Mouse (Mus musculus) liver, embryonic 14.5 days (tissue): Measurements from ENCODE around the gene Bbip1. TPM values are rescaled to one million over a fixed set of nuclear protein-coding genes. Genes with fewer than 3 reads are reported as not detected.
A peak's percentile ranks its signal among the peaks of the same experiment; 100 is the strongest.

Source experiments
- ATAC-seq: fragments of 200-750 bp; cut with Nextera tagmentation; 2 replicates; pipeline ENCODE4 v1.8.0; 2017; ENCODE audit warnings: moderate number of reproducible peaks, mild to moderate bottlenecking, moderate library complexity; ENCODE audit not compliant: insufficient read depth
- DNase-seq, 3 experiments: peaks; one replicate each; pipeline ENCODE4 v3.0.0-alpha.2; 2012 to 2013; ENCODE audit warnings: low read depth in 3 of 3, low spot score in 3 of 3
- H3K27ac ChIP-seq: fragments of 300-500 bp; sonication (generic); 2 replicates; pipeline ENCODE4 v1.5.1; 2014; ENCODE audit warnings: moderate library complexity, mild to moderate bottlenecking, control low read depth, inconsistent platforms
- H3K27me3 ChIP-seq: fragments of 300-500 bp; sonication (generic); 2 replicates; pipeline ENCODE4 v1.6.1; 2014; ENCODE audit warnings: mild to moderate bottlenecking, low read length, moderate library complexity; ENCODE audit not compliant: control insufficient read depth, insufficient read depth
- H3K36me3 ChIP-seq: fragments of 300-500 bp; sonication (generic); replicated peaks from 2 replicates; pipeline ENCODE4 v1.6.1; 2014; ENCODE audit warnings: low read depth; ENCODE audit not compliant: control insufficient read depth, insufficient read depth
- H3K4me1 ChIP-seq, 2 experiments: fragments of 200-500 bp in 1 of 2; fragments of 300-500 bp in 1 of 2; sonication (generic) in 1 of 2; replicated peaks; 2 replicates each; pipeline ENCODE4 v1.6.1; 2012 to 2014; ENCODE audit warnings: antibody characterized with exemption in 1 of 2, inconsistent platforms in 1 of 2, low read length in 1 of 2; ENCODE audit not compliant: control insufficient read depth in 2 of 2, insufficient read depth in 2 of 2
- H3K4me2 ChIP-seq: fragments of 300-500 bp; sonication (generic); 2 replicates; pipeline ENCODE4 v1.6.1; 2014; ENCODE audit warnings: low read depth, mild to moderate bottlenecking, control low read depth, moderate library complexity
- H3K4me3 ChIP-seq, 2 experiments: fragments of 200-500 bp in 1 of 2; fragments of 300-500 bp in 1 of 2; sonication (generic) in 1 of 2; 2 replicates each; pipeline ENCODE4 v1.5.1; 2012 to 2014; ENCODE audit warnings: low read depth in 2 of 2, low read length in 2 of 2, mild to moderate bottlenecking in 2 of 2, control low read depth in 1 of 2, inconsistent platforms in 1 of 2, moderate library complexity in 1 of 2; ENCODE audit not compliant: insufficient read depth in 1 of 2
- H3K9ac ChIP-seq: fragments of 300-500 bp; sonication (generic); replicated peaks from 2 replicates; pipeline ENCODE4 v1.6.1; 2014; ENCODE audit warnings: mild to moderate bottlenecking, control low read depth, moderate library complexity
- H3K9me3 ChIP-seq: fragments of 300-500 bp; sonication (generic); 2 replicates; pipeline ENCODE4 v1.6.1; 2016; ENCODE audit warnings: low read length, mixed read lengths; ENCODE audit not compliant: control insufficient read depth
- CTCF ChIP-seq: IDR thresholded peaks from 2 replicates; pipeline ENCODE4 v1.5.1; 2016; ENCODE audit warnings: antibody characterized with exemption, low read depth, control low read depth
- EP300 ChIP-seq: IDR thresholded peaks from 2 replicates; pipeline ENCODE4 v1.6.1; 2016; ENCODE audit warnings: antibody characterized with exemption, low read depth
- WGBS: fragments of 180-500 bp; shearing (Covaris S2); extraction: QIAGEN DNeasy Blood & Tissue Kit; methylation state at CpG from one replicate; pipeline ENCODE4 v1.1.7; 2014; ENCODE audit not compliant: insufficient replicate concordance; 5-methylcytosine and 5-hydroxymethylcytosine counted together
- polyA plus RNA-seq, 2 experiments: library from polyadenylated mRNA; depleted of rRNA in 1 of 2; stranded (reverse) in 1 of 2; unstranded in 1 of 2; fragments of >200 nt; fragmentation: Nextera tagmentation in 1 of 2; extraction: Ambion mirVana in 1 of 2; gene quantifications; 2 replicates each; pipeline versions ENCODE4 v1.2.1 to v1.2.3; 2012 to 2014

Bbip1 gene
- polyA plus RNA-seq, 2 experiments = 26.6 to 55.2 TPM

DNA sequence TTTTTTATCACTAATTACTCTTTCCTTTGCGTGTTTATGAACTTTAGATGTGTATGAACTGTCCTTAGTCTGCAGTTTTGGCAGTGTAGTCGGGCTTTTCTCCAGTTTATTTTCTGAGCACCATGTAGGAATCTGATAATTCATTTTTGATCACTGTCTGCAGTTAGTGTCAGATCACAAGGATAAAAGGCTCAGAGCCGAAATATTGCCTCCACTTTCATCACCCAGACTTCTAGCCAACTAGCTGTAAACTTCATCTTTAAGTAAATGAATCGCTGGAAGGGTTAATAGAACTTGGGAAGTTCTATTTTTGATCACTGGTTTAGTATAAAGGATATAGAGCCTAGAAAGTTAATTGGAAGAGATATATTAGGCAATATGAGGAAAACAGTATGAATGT lies 18.1 kb upstream of the Bbip1 start:
- no peak for ATAC-seq
- no peaks in the 10 kb centered on the region for H3K36me3 ChIP-seq
- peaks cover 8 to 18% of the 10 kb centered on the region in 2 experiments for H3K4me1 ChIP-seq
- no peaks in the 10 kb centered on the region for H3K27me3 ChIP-seq
- DNase-seq = no peak
- TF ChIP-seq CTCF = no peak
- TF ChIP-seq EP300 = no peak
- H3K9ac ChIP-seq = no peak overlapping the region
- H3K27ac ChIP-seq = no peak overlapping the region
- no peaks in the 10 kb centered on the region for H3K9me3 ChIP-seq
- WGBS = 72% methylated on average over 4 of the region's 4 CpGs
- no peak overlapping the region for H3K4me3 ChIP-seq
- H3K4me2 ChIP-seq = no peak overlapping the region

DNA sequence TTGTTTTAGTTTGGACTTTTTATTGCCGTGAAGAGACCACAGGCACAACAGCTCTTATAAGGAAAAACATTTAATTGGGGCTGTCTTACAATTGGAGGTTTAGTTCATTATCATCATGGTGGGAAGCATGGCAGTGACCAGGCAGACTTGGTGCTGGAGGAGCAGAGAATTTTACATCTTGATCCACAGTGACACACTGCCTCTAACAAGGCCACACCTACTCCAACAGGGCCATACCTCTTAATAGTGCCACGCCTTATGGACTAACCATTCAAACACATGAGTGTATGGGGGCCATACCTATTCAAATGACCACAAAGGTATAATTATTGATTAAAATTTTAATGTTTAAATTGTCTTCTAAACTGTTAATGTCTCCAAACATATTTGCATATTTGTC lies 13.1 kb upstream of the Bbip1 start:
- H3K27me3 ChIP-seq = no peaks in the 10 kb centered on the region
- no peaks in the 10 kb centered on the region for H3K9me3 ChIP-seq
- ATAC-seq = peak; percentile 59; the same call in 1 of the 2 replicates
- no peaks in the 10 kb centered on the region for H3K36me3 ChIP-seq
- H3K9ac ChIP-seq = no peak overlapping the region
- H3K27ac ChIP-seq = no peak overlapping the region
- H3K4me2 ChIP-seq = no peak overlapping the region
- no peak for DNase-seq
- no peak overlapping the region for H3K4me3 ChIP-seq
- TF ChIP-seq CTCF (no peak), EP300 (no peak)
- H3K4me1 ChIP-seq = peaks cover 5 to 7% of the 10 kb centered on the region in 2 experiments; a peak in 3 of 4 replicates
- 59% methylated on average over 2 of the region's 2 CpGs for whole genome bisulfite sequencing

DNA sequence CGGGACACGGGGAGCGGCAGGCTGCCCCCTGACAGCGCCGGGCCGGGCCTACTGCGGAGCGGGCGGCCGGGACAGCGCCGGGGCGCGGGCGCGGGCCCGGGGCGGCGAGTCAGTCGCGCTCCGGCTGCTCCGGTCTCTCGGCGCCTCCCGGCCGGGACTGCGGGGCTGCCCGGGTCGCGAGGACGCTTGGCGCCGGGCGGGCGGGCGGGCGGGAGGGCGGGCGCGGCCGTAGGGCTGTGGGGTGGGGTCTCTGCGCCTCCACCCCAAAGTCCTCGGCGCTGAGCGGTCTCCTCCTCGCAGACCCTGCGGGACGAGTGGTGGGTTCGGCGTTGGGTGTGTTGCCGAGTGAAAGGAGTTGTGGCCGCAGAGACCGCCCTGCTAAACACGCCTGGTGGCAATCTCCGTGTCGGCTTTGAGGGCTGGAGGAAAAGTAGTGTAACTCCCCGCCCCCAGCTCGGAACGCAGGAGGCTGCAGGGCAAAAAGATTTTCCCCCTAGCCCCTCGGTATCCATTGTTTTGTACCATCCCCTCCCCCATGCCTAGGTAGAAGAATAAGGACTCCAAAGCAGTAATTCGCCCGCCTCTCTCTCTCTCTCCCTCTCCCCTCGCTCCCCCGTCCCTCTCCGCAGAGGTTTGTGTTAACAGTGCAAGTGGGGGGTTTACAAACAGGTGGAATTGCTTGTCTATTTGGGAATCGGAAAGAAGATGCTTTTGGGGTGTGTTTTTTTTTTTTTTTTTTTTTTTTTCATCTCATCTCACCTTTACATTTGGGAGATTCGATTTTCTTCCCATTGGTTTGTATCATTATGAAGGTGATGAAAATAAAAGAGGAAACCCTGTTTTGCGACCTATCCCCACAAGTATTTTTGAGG lies 980 bp upstream of the Bbip1 start:
- ATAC-seq (peak; percentile 12; the same call in 1 of the 2 replicates), DNase-seq (peak in 2 of 3 experiments; percentile 25 to 41)
- Histone ChIP-seq H3K27me3 (no peaks in the 10 kb centered on the region), H3K9me3 (no peaks in the 10 kb centered on the region), H3K36me3 (no peaks in the 10 kb centered on the region; the same call in 1 of the 2 replicates), H3K9ac (peak overlapping the region; percentile 93), H3K4me3 (peak overlapping the region; percentile 82 to 88), H3K4me2 (peak overlapping the region; percentile 83), H3K4me1 (peaks cover 21 to 22% of the 10 kb centered on the region in 2 experiments), H3K27ac (peak overlapping the region; percentile 64)
- 1% methylated on average over 52 of the region's 69 CpGs for WGBS
- TF ChIP-seq EP300 = no peak
- no peak; the same call in 1 of the 2 replicates for TF ChIP-seq CTCF

DNA sequence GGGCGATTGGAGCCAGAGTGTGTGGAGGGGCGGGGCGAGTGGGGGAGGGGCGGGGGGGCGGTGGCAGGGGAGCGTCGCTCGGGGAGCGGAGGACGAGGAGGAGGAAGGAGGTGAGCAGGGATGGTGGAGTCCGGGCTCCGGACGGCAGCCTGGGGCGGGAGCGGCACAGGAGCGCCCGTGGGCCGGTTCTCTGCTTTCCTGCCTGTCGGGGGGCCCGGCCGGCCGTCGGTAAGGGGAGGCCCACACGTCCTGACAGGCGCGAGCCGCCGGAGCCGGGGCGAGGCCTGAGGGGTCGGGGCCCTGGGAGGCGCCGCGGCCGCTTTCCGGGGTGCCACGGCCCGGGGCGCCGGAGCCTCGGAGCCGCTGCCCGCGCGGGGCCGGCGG lies 351 bp upstream of the Bbip1 start:
- H3K9ac ChIP-seq = peak overlapping the region; percentile 93
- no peaks in the 10 kb centered on the region for H3K27me3 ChIP-seq
- H3K36me3 ChIP-seq = no peaks in the 10 kb centered on the region; the same call in 1 of the 2 replicates
- ATAC-seq (peak; percentile 32), DNase-seq (no peak)
- under 1% methylated on average over 31 of the region's 47 CpGs for WGBS
- H3K4me3 ChIP-seq = peak overlapping the region; percentile 82 to 88
- H3K4me2 ChIP-seq = peak overlapping the region; percentile 83
- peak overlapping the region; percentile 64 for H3K27ac ChIP-seq
- H3K4me1 ChIP-seq = peaks cover 21 to 22% of the 10 kb centered on the region in 2 experiments
- H3K9me3 ChIP-seq = no peaks in the 10 kb centered on the region
- TF ChIP-seq EP300 (no peak), CTCF (no peak)

DNA sequence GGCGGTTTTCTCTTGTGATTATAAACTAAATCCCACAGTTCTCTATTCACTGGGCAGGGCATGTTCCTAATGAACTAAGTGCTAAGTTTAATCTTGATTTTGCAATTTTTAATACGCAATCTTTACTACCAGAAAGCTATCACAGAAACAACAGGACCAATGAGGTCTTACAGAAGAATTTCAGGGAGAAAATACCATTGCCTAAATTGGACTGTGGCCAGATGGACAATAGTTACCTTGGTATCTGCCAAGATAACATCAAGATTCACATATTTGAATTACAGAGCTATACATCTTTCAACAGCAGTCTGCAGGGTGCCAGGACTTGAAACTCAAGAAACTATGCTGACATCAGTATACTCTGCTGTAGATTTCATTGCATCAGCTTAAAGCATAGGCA lies 2.1 kb downstream of the Bbip1 start:
- Histone ChIP-seq H3K27ac (no peak overlapping the region), H3K4me2 (peak overlapping the region; percentile 95), H3K9me3 (no peaks in the 10 kb centered on the region), H3K4me3 (no peak overlapping the region), H3K36me3 (no peaks in the 10 kb centered on the region; the same call in 1 of the 2 replicates), H3K4me1 (peaks cover 22 to 26% of the 10 kb centered on the region in 2 experiments), H3K27me3 (no peaks in the 10 kb centered on the region), H3K9ac (no peak overlapping the region)
- TF ChIP-seq EP300 = no peak
- no peak for TF ChIP-seq CTCF
- no peak for DNase-seq
- ATAC-seq = no peak
- 83% methylated on average over 2 of the region's 2 CpGs for WGBS
